Mouse (Mus musculus): Measurements from ENCODE around the gene Cxcl15. TPM values are rescaled to one million over a fixed set of nuclear protein-coding genes. Genes with fewer than 3 reads are reported as not detected.
"Not testable (repeated sequence)": the region's sequence is repeated elsewhere in the genome, so short reads cannot be mapped to it uniquely, and the experiment has no call there.

The Cxcl15 gene
- polyA plus RNA-seq, 1 experiment from 2014 or later: not detected

GRCm38 (mm10) chr5:90851391-90851790 lies 57.1 kb downstream of the Cxcl15 start:
- H3K27ac ChIP-seq (replicated peaks; ENCODE audit: low read depth, low read length); H3K4me3 ChIP-seq (replicated peaks; ENCODE audit: low read depth, low read length); H3K36me3 ChIP-seq (ENCODE audit: control insufficient read depth, insufficient read depth, low read length); H3K4me1 ChIP-seq (ENCODE audit: control insufficient read depth, insufficient read depth, low read length); H3K27me3 ChIP-seq (ENCODE audit: control insufficient read depth, insufficient read depth, low read length); H3K4me2 ChIP-seq (ENCODE audit: low read length); ATAC-seq (ENCODE audit: low FRiP score, low TSS enrichment); H3K9ac ChIP-seq (replicated peaks; ENCODE audit: low read length); DNase-seq; H3K9me3 ChIP-seq (ENCODE audit: control insufficient read depth, low read length): not testable (repeated sequence)
- 93% methylated on average over 11 of the region's 11 CpGs for WGBS

Small RNAs within 50 kb of the gene (microRNA-seq; reads per million reads assigned to microRNA genes)
- not detected for gene Gm24322

Other genes with a start within 250 kb of the Cxcl15 start
- gene 5830473C10Rik, start 233.4 kb upstream of the Cxcl15 start, polyA plus RNA-seq (2014; fragmentation: Nextera tagmentation; extraction: Ambion mirVana): not detected in 2 replicates
- gene Rassf6, start 153.9 kb upstream of the Cxcl15 start, polyA plus RNA-seq (2014; fragmentation: Nextera tagmentation; extraction: Ambion mirVana): 0.68 and 1.0 TPM in 2 replicates
- gene Cxcl5, start 35.2 kb upstream of the Cxcl15 start, polyA plus RNA-seq (2014; fragmentation: Nextera tagmentation; extraction: Ambion mirVana): 0.18 TPM in 1 of 2 replicates, not detected in the other
- 0.27 and 0.99 TPM in 2 replicates for gene Ppbp, start 26.0 kb upstream of the Cxcl15 start, polyA plus RNA-seq (2014; fragmentation: Nextera tagmentation; extraction: Ambion mirVana)
- gene Pf4, start 22.1 kb upstream of the Cxcl15 start, polyA plus RNA-seq (2014; fragmentation: Nextera tagmentation; extraction: Ambion mirVana): 2.9 and 40.6 TPM in 2 replicates
- gene Cxcl3, start 8.4 kb upstream of the Cxcl15 start, polyA plus RNA-seq (2014; fragmentation: Nextera tagmentation; extraction: Ambion mirVana): not detected in 2 replicates
- gene Cxcl1, start 96.7 kb downstream of the Cxcl15 start, polyA plus RNA-seq (2014; fragmentation: Nextera tagmentation; extraction: Ambion mirVana): not detected in 2 replicates
- not detected in 2 replicates for gene Cxcl2, start 109.3 kb downstream of the Cxcl15 start, polyA plus RNA-seq (2014; fragmentation: Nextera tagmentation; extraction: Ambion mirVana)
- 83.8 and 94.4 TPM in 2 replicates for gene Mthfd2l, start 136.6 kb downstream of the Cxcl15 start, polyA plus RNA-seq (2014; fragmentation: Nextera tagmentation; extraction: Ambion mirVana)
- 0.28 TPM in 1 of 2 replicates, not detected in the other for gene Epgn, start 232.9 kb downstream of the Cxcl15 start, polyA plus RNA-seq (2014; fragmentation: Nextera tagmentation; extraction: Ambion mirVana)

All from midbrain, embryonic 14.5 days (tissue).